Mouse (Mus musculus) embryo, embryonic 11.5 days (tissue): ENCODE results near the gene Foxred2.

Experiments
- DNase-seq: peaks from one replicate; pipeline ENCODE4 v3.0.0-alpha.2; 2012; ENCODE audit warnings: low read depth, low spot score

Foxred2 gene

DNA sequence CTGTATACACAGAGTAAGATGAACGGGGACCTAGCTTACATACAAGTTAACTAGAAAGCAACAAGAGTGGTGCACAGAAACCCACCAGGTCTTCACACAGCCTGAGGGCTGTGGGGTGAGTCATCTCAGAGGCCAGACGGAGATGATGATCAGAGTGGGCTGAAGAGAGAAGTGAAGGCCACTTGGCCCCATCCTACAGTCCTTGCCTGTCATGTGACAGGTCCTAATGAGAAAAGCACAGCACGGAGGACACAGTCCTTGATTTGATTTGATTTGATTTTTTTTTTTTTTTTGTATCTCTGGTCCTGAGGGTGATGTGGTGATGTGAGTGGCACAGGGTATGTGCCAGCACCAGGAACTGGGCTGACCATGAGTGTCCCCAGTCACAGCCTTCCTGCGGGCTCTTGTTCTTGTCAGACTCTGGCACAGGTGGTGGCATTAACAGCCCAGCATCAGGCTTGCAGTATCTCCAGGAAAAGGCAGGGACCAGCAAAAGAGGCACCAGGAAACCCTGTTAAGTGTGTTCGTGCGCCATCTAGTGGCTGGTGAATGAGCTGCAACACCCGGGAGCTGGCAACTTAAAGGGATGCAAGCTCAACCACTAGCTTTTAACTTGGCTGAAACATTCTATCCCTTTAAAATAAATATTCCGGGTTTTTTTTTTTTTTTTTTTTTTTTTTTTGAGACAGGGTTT is 39.5 kb downstream of the Foxred2 start:
- DNase-seq: peak; percentile 78

DNA sequence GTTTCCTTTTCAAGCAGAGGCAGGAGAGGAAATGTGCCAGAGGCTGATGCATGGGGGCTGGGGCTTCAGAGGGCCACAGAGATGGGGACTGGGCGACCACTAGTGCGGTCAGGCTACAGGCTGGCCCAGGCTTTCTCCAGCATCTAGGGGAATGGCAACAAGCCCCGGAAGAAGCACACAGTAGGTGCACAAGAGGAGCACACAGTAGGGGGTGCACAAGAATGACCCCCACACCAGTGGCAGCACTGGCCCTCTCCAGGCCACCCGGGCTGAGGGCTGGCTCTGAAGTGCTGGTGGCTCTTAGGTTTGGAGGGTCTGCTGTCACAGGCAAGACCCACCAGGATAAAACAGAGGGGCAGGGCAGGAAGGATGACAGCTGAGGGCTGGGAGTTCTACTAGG is 41.2 kb downstream of the Foxred2 start:
- DNase-seq: no peak

DNA sequence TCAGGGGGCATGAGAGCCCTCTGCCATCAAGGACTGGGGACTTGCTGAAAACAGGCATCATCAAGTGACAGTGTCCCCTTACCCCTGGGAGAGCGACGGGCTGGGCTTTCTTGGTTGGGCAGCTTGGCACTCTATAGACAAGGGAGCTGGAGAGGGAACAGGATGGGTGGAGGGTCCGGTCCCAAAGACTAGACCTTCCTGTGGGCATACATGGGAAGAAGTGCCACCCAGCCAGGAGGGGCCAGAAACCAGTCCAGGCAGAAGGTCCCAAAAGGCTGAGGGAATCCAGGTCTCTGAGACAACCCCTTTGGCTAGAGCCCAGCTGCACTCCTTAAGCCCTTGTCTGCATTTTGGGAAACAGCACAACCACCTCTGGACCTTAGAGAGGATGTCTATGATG is 42.0 kb downstream of the Foxred2 start:
- no peak for DNase-seq

DNA sequence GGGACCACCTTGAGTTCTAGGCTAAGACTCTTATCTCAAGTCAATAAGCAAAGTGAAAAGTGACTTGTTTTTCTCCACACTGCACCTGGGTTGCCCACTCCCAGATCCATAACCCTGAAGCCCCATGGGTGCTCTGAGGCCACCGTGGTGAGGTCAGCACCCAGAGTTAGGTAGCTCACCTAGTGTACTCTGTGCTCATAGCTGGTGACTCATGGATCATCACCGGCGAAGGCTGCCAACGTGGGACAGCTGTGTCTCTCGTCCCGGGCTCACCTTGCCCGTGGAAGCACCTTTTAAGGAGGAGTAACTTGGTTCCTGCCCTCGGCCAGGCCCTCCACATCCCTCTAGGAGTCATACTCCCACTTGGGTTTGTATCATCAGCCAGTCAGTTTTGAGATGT is 43.5 kb downstream of the Foxred2 start:
- DNase-seq: no peak

DNA sequence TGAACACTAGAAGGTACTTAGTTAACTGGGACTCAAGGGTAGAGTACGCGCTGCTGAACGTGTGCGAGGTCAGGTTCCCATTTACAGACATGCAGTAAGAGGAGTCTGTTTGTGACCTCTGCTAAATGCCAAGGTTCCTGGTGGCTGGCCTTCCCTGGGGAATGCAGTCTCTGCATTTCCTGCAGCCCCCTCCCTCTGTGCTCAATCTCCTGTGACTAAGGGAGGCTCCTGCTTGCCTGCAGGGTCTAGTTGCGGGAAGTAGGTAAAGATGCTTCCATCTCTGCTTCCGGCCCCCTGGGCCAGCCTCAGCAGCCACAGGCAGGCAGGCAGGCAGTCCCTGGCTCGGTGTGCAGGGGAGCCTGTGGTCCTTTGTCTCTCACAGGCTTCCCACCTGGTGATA is 43.9 kb downstream of the Foxred2 start:
- DNase-seq: no peak

DNA sequence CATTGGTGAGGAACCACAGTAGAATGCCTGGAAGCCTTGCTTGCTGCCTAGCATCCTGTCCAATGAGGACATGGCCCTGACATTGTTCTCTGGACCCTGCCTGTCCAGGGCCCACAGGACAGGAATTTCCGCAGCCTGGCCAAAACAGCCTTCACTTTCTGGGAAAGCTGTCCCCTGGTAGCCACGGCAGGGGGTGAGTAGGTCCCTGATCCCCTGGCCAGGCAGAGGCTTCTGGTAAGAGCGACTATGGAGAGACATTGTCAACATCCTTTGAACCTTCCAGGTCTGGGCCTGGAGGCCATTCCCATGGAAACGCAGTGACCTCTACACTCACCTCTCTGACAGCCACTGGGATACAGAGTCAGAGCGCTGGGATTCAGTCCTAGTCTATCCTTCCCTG is 44.5 kb downstream of the Foxred2 start:
- DNase-seq: no peak

DNA sequence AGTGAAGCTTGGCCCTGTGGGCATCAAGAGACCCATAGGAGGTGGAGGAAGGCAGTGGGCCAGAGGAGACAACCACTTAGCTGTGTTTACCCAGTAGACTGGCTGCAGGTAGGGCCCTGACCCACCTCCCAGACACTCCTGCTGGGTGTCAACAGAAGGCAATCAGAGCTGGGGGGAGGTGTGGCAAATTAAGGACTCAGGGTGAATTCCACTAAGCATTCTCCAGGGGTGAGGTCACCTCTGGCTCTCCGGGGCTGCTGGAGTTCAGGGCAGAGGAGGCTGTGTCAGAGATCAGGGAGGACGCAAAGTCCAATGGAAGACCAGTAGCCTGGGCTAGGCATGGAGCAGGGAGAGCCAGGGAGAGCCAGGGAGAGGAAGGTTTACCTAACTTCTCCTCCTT is 45.5 kb downstream of the Foxred2 start:
- no peak for DNase-seq

DNA sequence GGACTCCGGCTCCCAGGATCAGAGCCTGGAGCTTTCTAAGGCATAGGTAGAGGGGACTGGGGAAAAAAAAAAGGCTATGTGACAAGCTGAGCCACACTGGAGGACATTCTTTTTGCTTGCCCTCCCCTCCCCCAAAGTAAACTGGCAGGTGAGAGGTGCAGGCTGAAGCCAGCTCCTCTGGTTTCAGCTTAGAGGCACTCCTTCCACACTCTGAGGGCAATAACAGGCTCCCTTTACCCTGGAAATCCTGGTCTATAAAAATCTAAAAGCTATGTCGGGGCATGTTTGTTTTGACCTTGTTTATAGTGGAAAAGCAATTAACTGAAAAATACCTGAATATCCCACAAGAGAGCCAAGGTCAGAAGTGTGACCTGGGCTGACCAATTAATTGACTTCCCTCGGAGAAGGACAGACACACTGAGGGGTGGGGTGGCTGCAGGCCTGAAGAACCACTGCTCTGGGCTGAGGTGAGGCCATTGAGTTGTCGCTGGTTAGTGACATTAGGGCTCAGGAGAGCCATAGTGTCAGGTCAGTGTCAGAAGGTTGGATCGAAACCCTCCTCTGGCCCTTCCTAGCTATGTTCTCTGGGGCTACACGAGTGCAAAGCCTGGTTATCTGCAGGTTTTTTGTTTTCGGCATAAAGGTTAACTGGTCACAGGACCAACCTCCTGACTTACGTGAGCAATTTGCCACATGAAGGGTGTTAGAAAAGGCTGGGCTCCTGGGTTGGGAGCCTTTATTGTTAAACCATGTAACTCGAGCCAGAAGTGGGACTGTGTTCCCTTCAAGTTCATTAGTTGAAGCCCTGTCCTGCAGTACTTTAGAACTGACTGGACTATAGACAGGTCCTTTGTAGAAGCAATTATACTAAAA is 48.6 kb downstream of the Foxred2 start:
- no peak for DNase-seq

DNA sequence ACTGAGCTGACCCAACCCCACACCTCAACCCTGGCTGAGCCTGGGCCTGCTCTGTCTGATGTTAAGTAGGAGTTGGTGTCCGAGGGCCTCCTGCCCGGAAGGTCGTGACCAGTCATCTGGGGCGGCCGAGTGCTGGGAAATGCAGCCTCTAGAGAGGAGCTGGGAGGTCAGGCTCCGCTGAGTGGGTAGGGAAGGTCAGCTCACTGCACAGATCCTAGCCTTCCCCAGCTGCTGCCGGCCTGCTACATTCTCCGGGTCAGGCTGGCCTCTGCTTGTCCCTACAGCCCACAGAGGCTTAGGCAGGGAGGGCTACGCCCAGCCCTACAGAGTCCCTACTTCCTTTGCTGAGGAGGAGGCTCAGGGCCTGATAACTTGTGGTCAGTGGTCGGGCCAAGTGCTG is 50.0 kb downstream of the Foxred2 start:
- DNase-seq: no peak

DNA sequence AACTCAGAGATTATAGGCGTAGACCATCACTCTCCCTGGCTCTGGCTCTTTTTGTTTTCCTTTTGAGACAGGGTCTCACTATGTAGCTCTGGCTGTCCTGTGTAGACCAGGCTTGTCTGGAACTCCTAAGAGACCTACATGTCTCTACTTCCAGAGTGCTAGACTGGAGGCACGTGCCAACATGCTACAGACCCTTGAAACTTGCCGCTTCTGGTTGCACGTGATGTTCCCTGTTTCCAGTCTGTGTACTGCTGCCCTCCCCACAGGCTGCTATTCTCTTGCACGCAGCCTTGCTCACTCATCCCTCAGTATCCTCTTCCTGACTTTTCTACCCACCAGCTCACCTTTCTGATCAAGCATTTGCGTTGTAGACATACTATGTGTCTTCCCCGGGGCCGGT is 50.4 kb downstream of the Foxred2 start:
- DNase-seq: no peak

DNA sequence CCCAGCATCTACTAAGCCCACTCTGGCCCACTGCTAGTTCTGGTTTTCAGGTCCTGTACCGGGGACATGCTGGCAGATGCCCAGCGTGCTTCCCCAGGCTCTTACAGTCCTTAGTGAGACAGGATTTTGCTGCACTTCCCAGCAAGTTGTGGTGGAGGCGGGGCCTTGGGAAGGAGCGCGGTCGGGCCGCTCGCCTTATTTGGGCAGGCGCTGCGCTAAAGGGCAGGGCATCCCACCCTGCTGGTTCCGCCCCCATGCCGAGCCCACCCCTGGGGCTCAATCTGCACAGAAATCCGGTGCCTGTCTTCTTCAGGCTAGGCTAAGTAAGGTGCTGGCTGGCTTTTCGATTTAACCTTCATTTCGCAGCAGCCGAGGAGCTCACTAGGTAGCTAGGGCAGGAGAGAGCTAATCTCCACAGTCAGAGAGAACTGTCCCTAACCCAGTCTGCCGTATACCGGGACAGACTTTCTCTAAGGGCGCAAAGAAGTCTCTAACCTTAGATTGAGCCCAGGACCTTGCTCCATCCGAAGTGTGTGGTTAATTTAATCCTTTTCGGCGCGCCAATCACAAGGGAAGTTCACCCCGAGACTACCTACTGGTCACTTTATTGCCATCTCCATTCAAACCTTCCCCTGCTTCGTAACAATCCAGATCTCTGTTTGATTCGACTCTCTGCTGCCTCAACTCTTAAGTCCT is 51.1 kb downstream of the Foxred2 start:
- peak; percentile 64 for DNase-seq

DNA sequence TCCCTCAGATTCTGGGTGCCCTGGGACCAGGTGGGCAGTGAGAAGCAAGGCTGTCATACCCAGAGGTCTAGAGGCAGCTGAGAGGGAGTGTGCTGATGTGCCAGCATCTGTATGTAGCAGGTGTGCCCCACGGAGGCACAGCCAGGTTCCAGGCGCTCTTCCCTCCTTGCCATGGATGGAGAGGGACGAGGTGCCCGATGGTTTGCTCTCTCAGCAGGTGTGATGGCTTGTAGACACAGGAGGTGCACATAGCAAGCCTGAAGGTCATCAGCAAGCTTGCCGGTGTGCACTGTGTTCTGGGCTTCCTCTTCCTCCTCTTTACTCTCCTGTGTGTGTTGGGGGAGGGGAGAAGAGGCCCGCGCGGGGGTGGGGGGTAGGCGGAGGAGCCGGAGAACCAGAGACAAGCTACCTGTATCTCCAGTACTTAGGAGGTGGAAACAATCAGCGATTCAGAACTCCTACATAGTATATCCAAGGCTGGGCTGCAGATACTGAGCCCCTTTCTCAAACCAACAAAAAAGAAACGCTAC is 52.1 kb downstream of the Foxred2 start:
- no peak for DNase-seq

DNA sequence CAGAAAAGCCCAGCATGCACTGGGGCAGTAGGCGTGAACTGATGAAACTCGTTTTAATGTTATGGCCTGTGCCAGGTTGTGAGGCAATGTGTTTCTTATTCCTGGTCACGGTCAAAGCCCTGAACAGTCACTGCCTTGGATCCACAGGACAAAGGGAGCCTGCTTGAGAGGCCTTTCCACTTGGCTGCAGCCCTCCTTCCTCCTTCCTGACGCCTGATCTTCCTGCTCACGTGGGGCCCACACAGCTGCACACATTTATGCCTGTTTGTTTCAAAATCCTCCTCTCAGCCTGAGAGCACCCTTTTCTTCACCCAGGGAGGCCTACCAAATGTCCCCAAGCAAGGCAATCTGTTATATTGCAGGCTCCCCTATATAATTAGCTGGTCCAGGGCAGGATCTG is 53.3 kb downstream of the Foxred2 start:
- no peak for DNase-seq

DNA sequence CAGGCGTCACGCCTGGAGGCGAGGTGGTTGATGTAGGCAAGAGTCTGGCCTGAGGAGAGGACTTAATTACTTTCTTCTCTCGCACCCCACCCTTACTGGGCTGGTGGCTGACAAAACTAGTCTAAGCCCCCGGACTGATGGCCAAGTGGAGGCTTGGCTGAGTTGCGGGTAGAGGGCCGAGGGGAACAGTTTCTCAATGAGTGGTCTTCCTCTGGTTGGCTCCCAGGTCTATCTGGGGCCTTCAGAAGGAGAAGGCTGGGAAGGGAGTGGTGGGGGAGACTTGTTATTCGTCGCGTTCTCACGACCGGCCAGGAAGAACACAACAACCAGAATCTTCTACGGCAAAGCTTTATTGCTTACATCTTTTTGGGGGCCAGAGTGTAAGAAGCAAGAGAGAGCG is 61.6 kb downstream of the Foxred2 start:
- no peak for DNase-seq

DNA sequence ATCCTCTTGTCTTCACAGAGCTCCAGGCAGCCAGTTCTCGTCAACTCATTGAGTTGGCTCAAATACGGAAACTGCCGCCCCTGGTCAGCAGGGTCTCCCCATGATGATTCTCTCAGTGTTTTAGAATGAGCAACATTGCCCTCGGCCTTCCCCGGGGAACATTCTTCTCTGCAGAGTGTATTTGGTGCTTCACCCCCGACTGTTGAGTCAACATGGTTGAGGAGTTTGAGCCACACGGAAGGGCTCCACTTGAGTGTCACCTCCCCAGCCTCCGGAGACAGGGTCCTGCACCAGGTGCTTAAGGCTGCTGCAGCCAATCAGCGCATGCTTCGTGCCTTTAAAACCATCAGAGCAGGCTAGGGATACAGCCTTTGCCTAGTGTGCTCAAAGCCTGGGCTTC is 63.2 kb downstream of the Foxred2 start:
- DNase-seq: no peak

DNA sequence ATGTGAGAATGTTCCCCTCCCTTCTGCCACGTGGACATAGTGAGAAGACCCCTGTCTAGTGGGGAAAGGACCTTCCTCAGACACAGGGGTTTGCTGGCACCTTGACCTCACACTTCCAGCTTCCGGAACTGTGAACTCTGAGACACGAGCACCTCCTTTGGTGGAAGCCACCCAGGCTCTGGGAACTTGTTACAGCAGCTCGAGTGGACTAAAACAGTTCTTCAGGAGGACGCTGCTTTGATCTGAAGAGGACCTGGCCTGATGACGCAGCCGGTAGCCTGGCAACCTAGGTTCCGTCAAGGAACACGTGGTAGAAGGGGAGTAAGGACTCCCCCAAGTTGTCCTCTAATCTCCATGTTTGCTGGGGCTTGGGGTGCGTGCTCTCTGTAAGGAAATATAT is 64.1 kb downstream of the Foxred2 start:
- no peak for DNase-seq

DNA sequence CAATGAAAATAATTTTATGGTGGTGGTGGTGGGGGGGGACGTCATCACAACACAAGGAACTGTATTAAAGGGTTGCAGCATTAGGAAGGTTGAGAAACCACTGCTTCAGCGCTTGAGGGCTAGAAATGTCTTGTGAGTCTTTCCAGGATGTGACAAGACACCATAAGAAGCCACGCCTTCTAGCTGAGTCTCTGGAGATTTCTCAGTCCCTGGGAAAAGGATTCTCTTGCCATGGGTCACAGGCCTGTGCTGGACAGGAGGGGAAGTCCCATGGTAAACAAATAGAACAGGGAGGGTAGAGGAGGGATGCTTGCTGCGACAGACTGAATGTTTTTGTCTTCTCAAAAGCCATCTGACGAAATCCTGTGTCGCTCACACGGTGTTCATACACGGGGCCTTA is 64.8 kb downstream of the Foxred2 start:
- DNase-seq: no peak
